Mouse (Mus musculus) embryo, embryonic 11 days (tissue): ENCODE results near the gene Il12rb1.

ENCODE experiments used
- DNase-seq: peaks from one replicate; pipeline ENCODE4 v3.0.0-alpha.2; 2015

Il12rb1 gene

DNA sequence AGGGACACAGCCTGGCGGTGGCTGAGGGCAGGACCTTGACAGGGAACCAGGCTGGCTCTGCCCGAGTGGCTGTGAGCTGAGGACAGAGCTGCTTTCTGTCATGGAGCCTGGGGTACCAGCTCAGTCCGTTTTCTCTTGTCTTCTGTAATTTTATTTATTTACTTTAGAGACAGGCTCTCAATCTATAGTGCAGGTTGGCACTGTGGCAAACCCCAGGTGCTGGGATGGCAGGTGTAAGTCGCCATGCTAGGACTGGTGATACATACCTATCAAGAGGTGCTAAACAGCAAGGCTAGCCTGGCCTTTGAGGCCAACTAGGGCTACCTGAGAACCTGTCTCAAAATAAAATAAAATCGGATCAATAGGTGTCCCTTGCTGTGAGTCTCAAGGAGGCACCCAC, 47.8 kb downstream of the Il12rb1 start:
- DNase-seq = no peak

DNA sequence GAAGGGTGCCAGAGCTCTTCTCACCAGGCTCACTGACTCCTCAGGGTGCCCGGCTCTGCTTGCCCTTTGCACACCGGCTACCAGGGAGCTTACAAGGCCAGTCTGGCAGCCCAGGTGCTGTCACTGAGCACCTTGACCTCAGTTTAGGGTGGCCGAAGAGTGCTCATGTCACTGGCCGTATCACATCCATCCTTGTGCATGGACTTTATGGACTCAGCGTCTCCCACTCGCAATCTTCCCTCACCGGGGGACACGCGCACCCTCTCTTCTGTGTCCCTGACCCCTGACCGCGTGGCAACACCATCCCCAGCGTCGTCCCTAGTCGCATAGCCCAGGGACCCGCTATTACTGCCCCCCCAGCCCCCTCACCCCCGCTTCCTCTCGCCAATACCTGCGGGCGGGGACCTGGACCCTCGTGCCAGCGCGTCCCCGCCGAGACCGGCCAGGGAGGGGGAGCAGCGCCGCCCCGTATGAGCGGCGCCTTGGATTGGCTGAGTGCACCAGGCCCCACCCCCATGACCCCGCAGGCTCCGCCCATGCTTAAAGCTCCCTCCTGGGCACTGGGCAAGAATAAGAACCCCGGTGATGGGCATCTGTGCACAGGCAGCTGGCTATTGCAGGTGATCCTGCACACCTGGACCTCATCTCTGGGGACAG, 48.4 kb downstream of the Il12rb1 start:
- DNase-seq = peak; percentile 86

DNA sequence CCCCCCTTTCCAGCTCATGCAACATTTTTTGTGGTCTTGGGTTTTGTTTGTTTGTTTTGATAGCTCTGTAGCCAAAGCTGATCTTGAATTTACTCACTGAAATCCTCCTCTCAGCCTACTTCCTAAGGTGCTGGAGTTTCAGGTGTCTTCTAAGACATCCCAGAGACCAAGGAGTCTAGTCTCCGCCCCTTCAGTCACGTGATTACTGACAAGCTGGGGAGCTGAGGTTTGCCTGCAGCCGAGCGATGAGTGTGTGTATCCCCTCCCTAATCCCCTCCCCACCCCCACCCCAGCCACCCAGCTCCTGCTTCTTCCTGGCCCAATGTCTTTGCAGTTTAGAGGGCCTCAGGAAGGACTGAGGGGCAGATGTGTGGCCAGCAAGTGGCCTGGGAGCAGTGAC, 49.3 kb downstream of the Il12rb1 start:
- peak; percentile 54 for DNase-seq

DNA sequence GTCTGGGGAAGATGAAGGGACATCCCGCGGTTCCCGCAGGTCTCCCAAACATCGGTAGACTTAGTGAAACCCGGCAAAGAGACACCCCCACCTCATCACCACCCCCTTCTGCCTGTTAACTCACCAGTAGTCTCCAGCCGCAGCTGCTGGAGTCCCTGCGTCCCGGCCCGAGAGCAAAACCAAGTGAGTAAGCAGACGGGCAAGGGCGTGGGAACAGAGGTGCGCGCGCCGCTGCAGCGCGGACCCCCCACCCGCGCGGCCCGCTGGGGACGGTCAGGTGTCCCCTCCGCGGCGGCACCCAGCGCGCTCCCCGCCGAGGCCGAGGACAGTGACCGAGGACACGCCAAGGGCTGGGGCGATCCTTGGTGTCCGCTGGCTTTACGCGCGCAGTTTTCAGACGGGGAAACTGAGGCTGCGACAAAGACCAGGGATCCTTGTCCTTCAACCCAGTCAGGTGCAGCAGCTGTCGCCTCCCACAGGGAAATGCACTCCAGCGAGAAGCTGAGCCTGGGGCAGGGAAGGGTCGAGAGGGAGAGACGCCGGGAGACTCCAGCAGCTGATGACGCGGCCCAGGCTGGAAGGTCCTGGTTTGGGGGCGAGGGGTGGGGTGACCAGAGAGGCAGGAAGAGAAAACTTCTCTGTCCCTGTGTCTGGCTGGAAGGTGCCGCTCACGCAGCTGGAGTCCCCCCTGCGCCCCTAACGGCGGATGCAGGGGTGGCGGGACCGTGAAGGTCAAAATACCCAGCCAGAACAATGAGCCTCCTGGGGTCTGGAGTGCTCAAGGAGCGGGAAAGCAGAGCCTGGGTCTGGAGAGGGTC, 54.8 kb downstream of the Il12rb1 start, which contains the start of gene Kcnn1:
Kcnn1 (minus strand) TSS at position 435 of the 818 bp plus-strand sequence.
- DNase-seq = peak; percentile 74

DNA sequence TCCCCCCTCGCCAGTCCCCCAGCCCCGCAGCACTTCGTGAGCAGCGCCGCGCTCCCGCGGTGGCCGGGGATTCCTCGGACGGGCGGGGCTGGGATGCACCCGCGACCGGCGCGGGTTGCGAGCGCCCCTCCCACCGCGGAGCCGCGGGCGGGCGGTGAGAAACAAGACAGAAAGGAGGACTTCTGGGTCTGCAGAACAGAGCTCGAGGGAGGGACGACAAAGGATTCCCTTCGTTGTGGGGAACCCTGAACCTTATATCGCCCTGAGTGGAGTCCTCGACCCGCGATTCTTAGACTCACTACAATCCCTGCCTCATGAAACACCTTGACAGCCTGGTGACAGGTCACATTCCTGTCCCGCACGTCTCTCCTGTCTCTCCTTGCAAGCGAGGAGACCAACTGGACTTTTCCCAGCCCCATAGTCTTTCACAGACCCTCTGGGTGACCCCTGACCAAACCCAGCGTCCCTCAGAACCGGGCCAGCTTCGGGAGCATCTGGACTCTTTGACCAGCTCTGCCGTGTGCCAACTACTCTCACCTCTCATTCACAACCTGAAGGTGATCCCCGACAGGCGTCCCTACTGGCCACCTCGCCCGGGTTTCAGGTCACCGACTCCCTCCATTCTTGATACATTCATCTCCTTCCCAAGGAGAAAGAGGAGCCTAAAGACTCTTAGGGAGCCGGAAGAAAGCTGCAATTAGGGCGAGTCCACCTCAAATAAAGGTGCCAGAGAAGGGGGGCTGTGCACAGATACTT, 55.9 kb downstream of the Il12rb1 start:
- DNase-seq = peak; percentile 74

DNA sequence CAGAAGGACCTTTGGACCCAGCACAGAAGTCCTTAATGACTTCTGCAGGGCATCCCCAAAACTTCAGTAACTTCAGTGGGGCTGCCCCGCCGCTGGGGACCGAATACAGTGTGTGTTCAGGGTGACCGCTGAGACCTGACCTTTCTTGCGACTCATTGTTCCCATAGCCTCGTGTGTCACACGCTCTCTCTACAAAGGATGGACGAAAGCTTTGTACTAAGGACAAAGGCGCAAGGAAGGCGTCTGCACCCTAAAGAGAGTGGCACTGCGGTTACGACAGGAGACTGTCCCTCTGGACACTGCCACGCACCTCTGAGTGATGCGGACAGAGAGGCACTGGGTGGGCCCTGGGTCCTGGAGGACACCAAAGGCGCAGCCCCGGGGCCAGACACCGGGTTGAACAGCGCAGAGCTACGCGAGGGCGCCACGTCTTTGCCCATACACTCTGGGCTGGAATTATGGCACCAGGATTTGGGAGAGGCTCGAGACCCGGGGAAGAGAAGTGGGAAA, 56.5 kb downstream of the Il12rb1 start:
- peak; percentile 72 for DNase-seq

DNA sequence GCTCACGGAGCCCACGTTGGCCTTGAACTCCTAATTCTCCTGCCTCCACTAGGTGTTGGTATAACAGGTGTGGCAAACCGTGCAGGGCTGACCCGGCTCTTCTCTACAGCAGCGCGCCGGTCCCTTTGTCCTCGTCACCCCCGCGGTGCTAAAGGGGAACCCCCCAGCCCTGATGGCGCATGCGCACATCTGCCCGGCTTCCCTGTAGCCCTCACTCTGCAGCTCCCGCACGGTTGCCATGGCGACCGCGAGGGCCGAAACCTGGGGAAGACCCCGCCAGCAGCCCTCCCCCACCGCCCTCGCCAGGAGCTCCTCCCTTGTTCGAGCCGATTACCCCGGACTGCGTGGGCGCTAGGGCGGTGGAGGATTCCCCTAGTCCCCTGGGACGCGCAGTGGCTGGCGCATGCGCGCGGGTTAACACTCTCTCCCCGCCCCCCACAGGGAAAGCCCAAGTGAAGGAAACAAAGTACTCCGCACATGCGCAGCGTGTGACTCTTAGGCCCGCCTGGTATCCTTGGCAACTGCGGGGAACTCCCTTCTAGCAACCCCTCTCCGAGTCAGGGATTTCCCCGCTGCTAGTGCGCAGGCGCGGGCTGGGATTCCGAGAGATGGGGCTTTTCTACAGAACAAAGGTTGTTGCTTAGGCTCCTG, 57.2 kb downstream of the Il12rb1 start:
- peak; percentile 100 for DNase-seq

DNA sequence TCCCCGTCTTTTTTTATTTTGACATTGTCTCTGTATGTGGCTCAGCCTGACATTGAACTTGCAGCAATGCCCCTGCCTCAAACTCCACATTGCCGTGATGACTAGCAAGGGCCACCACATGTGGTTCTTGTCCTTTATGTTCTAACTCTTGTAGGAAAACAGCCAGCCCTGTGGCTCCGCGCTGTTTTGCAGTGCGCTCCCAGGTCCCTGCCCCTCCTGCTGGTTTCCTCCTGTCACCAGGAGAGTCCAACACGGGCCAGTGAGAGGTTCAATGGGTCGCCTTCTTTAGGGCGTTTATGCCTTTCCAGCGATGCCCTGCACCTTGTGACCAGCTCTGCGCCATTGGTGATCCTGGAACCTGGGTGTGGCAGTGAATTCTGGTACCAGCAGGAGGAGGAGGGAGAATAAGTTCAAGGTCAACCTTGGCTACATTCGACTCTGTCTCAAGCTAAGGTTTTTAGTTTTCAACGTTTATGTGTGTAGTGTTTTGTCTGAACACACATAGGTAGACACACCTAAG, 57.8 kb downstream of the Il12rb1 start:
- no peak for DNase-seq

DNA sequence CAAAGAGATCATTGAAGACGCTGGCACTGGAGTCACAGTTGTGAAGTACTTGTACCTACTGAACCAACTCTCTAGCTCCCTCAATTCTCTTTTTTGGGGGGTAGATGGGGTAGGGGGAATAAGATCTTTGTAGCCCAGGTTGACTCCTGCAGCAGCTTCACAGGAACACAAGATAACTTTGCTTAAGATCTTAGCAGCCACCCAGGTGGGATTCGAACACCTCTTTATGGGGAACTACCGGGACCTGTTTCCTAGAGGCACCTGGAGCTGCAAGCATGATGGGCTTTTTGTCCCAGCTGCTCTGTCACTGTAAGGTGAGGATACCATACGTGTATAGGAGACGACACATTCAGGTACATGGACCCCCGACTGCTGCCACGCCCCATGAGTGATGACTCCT, 58.3 kb downstream of the Il12rb1 start:
- no peak for DNase-seq

DNA sequence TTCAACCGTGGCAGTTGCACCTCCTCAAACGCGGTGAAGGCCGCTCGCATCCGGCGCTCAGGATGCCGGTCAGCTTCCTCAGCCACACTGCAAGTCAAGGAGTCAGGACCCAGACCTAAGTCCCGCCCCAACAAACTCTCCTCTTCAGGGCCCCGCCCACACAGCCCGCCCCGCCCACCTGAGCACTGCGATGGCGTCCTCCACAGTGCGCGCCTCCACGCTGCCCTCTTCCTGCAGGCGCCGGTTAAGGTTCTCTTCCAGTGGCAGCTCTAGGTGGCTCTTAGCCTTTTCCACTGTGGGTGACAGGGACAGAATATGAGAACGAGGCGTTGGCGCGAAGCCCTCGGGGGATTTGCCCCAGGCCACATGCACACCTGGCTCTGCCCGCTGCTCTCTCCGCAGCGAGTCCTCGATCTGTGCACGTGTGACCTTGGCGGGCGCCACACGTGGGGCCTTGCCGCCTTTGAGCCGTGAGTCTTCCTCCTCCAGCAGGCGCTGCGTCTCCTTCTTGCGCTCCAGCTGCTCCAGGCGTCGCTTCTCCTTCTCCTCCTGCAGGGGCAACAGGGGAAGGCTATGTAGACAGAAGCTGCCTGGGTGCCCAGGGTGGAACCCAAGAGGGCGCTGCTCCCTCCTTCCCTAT, 60.4 kb downstream of the Il12rb1 start:
- peak; percentile 82 for DNase-seq

DNA sequence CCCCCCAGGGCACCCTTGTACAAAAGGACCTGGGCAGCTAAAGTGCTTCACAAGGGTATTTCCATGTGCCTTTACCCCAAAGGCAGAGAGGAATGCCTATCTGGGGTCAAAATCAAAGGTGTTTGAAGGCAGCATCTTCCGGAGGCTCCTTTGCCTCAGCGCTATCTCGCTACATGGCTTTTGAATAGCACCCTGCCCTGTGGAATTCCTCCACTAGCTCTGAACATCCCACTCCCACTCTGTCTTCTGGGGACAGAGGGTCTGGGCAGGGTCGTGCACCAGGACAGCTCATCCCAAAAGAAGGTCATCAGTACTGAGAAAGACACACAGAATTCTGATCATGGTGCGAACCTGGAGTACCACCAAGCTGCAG, 60.9 kb downstream of the Il12rb1 start:
- no peak for DNase-seq

DNA sequence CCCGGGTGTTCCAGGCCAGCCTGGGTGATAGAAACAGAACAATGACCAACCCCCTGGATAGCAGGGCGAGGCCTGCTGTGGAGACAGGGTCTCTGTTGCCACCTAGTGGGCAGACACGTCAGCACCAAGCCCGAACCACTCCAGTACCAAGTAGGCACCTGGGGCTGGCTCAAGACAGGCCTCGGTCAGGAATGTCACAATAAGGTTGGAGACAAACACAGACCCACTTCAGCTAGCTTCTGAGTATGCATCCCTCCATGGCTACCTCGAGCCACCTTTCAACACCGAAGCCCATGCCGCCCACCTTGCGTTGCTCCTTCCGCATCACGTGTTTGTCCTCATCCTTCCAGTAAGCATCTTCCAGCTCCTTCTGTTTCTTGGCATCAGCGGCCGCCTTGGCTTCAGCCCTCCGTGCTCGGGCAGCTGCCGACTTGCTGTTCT, 61.4 kb downstream of the Il12rb1 start:
- peak; percentile 86 for DNase-seq
